Mouse (Mus musculus) embryo, embryonic 10.5 days (tissue): ENCODE results near the gene Defb26.

Experiments used
- DNase-seq: peaks from one replicate; pipeline ENCODE4 v3.0.0-alpha.2; 2015; ENCODE audit warnings: low spot score

Gene Defb26

GRCm38 (mm10) chr2:152511592-152511991 is at the start of gene Defb26:
Defb26 (minus strand) TSS chr2:152511692.
- no peak for DNase-seq

GRCm38 (mm10) chr2:152556655-152557054 is 45.2 kb upstream of the Defb26 start:
- DNase-seq: no peak

GRCm38 (mm10) chr2:152553774-152554423 is 42.4 kb upstream of the Defb26 start:
- DNase-seq: peak; percentile 86

GRCm38 (mm10) chr2:152548124-152548523 is 36.6 kb upstream of the Defb26 start:
- DNase-seq: no peak

- DNase-seq: peak; percentile 73
Observed at GRCm38 (mm10) chr2:152544691-152545090, 33.2 kb upstream of the Defb26 start.

GRCm38 (mm10) chr2:152543478-152543877 is 32.0 kb upstream of the Defb26 start:
- no peak for DNase-seq

GRCm38 (mm10) chr2:152542897-152543296 is 31.4 kb upstream of the Defb26 start:
- DNase-seq: no peak

- no peak for DNase-seq
Observed at GRCm38 (mm10) chr2:152541979-152542378, 30.5 kb upstream of the Defb26 start.

GRCm38 (mm10) chr2:152539944-152540710 is 28.6 kb upstream of the Defb26 start, which contains the start of gene Defb29:
Defb29 (minus strand) TSS chr2:152540098.
- DNase-seq: no peak

GRCm38 (mm10) chr2:152517981-152518380 is 6.5 kb upstream of the Defb26 start, which contains the start of gene Defb28:
Defb28 (plus strand) TSS chr2:152518255.
- no peak for DNase-seq

GRCm38 (mm10) chr2:152516084-152516483 is 4.6 kb upstream of the Defb26 start:
- DNase-seq: no peak

- DNase-seq: no peak
Observed at GRCm38 (mm10) chr2:152503950-152504349, 7.5 kb downstream of the Defb26 start.

GRCm38 (mm10) chr2:152500863-152501229 is 10.6 kb downstream of the Defb26 start:
- DNase-seq: no peak

- no peak for DNase-seq
Observed at GRCm38 (mm10) chr2:152500204-152500862, 11.2 kb downstream of the Defb26 start.

- DNase-seq: no peak
Observed at GRCm38 (mm10) chr2:152498020-152498419, 13.5 kb downstream of the Defb26 start.

- DNase-seq: no peak
Observed at GRCm38 (mm10) chr2:152493151-152493550, 18.3 kb downstream of the Defb26 start.

- DNase-seq: no peak
Observed at GRCm38 (mm10) chr2:152490038-152490437, 21.5 kb downstream of the Defb26 start, which contains the start of gene Defb22. Defb22 (minus strand) TSS chr2:152490138.

- DNase-seq: peak; percentile 12
Observed at GRCm38 (mm10) chr2:152487024-152487423, 24.5 kb downstream of the Defb26 start.

GRCm38 (mm10) chr2:152481726-152482125 is 29.8 kb downstream of the Defb26 start:
- DNase-seq: no peak

- DNase-seq: no peak
Observed at GRCm38 (mm10) chr2:152480881-152481280, 30.6 kb downstream of the Defb26 start.

GRCm38 (mm10) chr2:152476763-152477162 is 34.7 kb downstream of the Defb26 start, which contains the start of gene Defb20:
Defb20 (plus strand) TSS chr2:152477063.
- no peak for DNase-seq

GRCm38 (mm10) chr2:152472434-152472833 is 39.1 kb downstream of the Defb26 start:
- no peak for DNase-seq

- DNase-seq: peak; percentile 79
Observed at GRCm38 (mm10) chr2:152470973-152471372, 40.5 kb downstream of the Defb26 start.
